Comparison of ENCODE assay signal across 7 mouse cellular contexts in the genomic region with DNA sequence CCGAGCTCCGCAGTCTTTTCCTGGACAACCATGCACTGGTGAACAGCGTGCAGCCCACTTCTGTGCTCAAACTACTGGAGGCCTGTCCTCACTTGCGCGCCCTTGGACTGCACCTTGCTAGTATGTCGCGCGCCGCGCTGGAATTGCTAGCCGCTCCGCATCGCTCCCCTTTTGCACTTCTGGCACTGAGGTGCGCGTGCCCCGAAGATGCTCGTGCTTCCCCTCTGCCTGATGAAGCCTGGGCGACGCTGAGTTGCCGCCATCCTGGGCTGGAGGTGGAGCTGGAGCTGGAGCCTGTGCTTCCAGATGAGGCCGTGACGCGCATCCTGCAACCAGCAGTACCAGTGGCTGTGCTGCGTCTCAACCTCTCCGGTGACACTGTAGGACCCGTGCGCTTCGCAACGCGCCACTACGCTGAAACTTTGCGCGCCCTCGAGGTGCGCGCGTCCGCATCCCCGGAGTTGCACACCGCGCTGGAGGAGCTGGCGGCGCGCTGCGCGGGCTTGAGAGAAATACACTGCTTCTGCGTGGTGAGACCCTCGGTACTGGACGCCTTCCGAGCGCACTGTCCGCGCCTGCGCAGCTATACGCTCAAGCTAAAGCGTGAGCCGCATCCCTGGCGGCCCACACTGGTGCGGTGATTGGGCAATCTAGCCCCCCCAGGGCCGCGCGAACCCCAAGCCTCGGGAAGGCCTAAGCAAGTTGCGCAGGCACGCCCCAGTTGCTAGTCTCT. TPM values are rescaled to one million over a fixed set of nuclear protein-coding genes. Genes with fewer than 3 reads are reported as not detected.
DNase-seq lines count a peak whose midpoint lies in the region; ATAC-seq and TF ChIP-seq lines count a peak whose summit lies in the region.

No protein-coding gene starts in this region.

- no peak for TF ChIP-seq CTCF in bone marrow, adult 2 months (IDR thresholded peaks at IDR 0.05; ENCODE audit: control insufficient read depth, insufficient read depth, low read length)

- WGBS in bone marrow, adult 2 months, result 40% methylated on average over 65 of the region's 65 CpGs
- WGBS in forebrain, embryonic 11.5 days, result under 1% methylated on average over 65 of the region's 65 CpGs
- 5% methylated on average over 65 of the region's 65 CpGs for WGBS in intestine, embryonic 16.5 days
- 2% methylated on average over 65 of the region's 65 CpGs for WGBS in limb, embryonic 15.5 days
- 3% methylated on average over 65 of the region's 65 CpGs for WGBS in neural tube, embryonic 15.5 days

- H3K4me1 ChIP-seq in ES-E14 (ENCODE audit: control insufficient read depth in 2 of 2, insufficient read depth in 2 of 2, low read length in 2 of 2, poor library complexity in 1 of 2), result peaks cover 0 to 15% of the 10 kb centered on the region in 2 experiments; a peak in 2 of 4 replicates
- no peaks in the 10 kb centered on the region for H3K4me1 ChIP-seq in bone marrow, adult 2 months (ENCODE audit: control insufficient read depth, insufficient read depth, low read length)
- H3K4me1 ChIP-seq in forebrain, embryonic 11.5 days (replicated peaks; ENCODE audit: control insufficient read depth, insufficient read depth, low read length), result peaks cover 22% of the 10 kb centered on the region
- peaks cover 39% of the 10 kb centered on the region for H3K4me1 ChIP-seq in intestine, embryonic 16.5 days (ENCODE audit: control insufficient read depth, insufficient read depth, low read length)
- peaks cover 47% of the 10 kb centered on the region for H3K4me1 ChIP-seq in limb, embryonic 15.5 days
- H3K4me1 ChIP-seq in neural tube, embryonic 15.5 days, result peaks cover 56% of the 10 kb centered on the region

- H3K4me2 ChIP-seq in forebrain, embryonic 11.5 days (ENCODE audit: low read depth, low read length, severe bottlenecking), result peak overlapping the region; percentile 71
- H3K4me2 ChIP-seq in intestine, embryonic 16.5 days (ENCODE audit: low read depth, low read length), result peak overlapping the region; percentile 81
- H3K4me2 ChIP-seq in limb, embryonic 15.5 days, result peak overlapping the region; percentile 83
- peak overlapping the region; percentile 80 for H3K4me2 ChIP-seq in neural tube, embryonic 15.5 days

- peak; percentile 6; the same call in 1 of the 2 replicates for TF ChIP-seq POLR2A in bone marrow, adult 2 months (IDR thresholded peaks at IDR 0.05; ENCODE audit: borderline replicate concordance, control insufficient read depth, low read depth, low read length)

- H3K27ac ChIP-seq in ES-E14 (ENCODE audit: insufficient read depth, low read depth, low read length, poor library complexity, severe bottlenecking), result no peak overlapping the region
- H3K27ac ChIP-seq in bone marrow, adult 2 months (ENCODE audit: control insufficient read depth, insufficient read depth, low read depth, low read length, poor library complexity), result no peak overlapping the region; the same call in 1 of the 2 replicates
- H3K27ac ChIP-seq in forebrain, embryonic 11.5 days (ENCODE audit: low read depth, low read length), result no peak overlapping the region
- no peak overlapping the region for H3K27ac ChIP-seq in intestine, embryonic 16.5 days (ENCODE audit: low read length)
- no peak overlapping the region for H3K27ac ChIP-seq in limb, embryonic 15.5 days
- peak overlapping the region; percentile 82 for H3K27ac ChIP-seq in neural tube, embryonic 15.5 days (replicated peaks)

- peaks cover 88% of the 10 kb centered on the region for H3K27me3 ChIP-seq in forebrain, embryonic 11.5 days (ENCODE audit: control insufficient read depth, insufficient read depth, low read length)
- H3K27me3 ChIP-seq in intestine, embryonic 16.5 days (replicated peaks; ENCODE audit: control insufficient read depth, insufficient read depth, low read length), result peaks cover 63% of the 10 kb centered on the region
- H3K27me3 ChIP-seq in limb, embryonic 15.5 days, result peaks cover 83% of the 10 kb centered on the region
- H3K27me3 ChIP-seq in neural tube, embryonic 15.5 days (replicated peaks), result peaks cover 95% of the 10 kb centered on the region

- no peaks in the 10 kb centered on the region for H3K36me3 ChIP-seq in ES-E14 (ENCODE audit: control insufficient read depth, insufficient read depth, low read length, poor library complexity, severe bottlenecking)
- H3K36me3 ChIP-seq in forebrain, embryonic 11.5 days (ENCODE audit: control insufficient read depth, insufficient read depth, low read length), result no peaks in the 10 kb centered on the region
- no peaks in the 10 kb centered on the region for H3K36me3 ChIP-seq in intestine, embryonic 16.5 days (ENCODE audit: control insufficient read depth, insufficient read depth, low read length)
- no peaks in the 10 kb centered on the region for H3K36me3 ChIP-seq in limb, embryonic 15.5 days
- H3K36me3 ChIP-seq in neural tube, embryonic 15.5 days, result no peaks in the 10 kb centered on the region

- peak overlapping the region; percentile 50 to 58 for H3K4me3 ChIP-seq in ES-E14 (ENCODE audit: insufficient read depth in 1 of 2, low read depth in 1 of 2, low read length in 2 of 2, poor library complexity in 1 of 2, severe bottlenecking in 1 of 2)
- no peak overlapping the region for H3K4me3 ChIP-seq in bone marrow, adult 2 months (replicated peaks; ENCODE audit: control insufficient read depth, low read depth, low read length)
- peak overlapping the region; percentile 41 for H3K4me3 ChIP-seq in forebrain, embryonic 11.5 days (ENCODE audit: low read depth, low read length)
- peak overlapping the region; percentile 55 for H3K4me3 ChIP-seq in intestine, embryonic 16.5 days (ENCODE audit: low read length)
- peak overlapping the region; percentile 43 for H3K4me3 ChIP-seq in limb, embryonic 15.5 days
- H3K4me3 ChIP-seq in neural tube, embryonic 15.5 days (replicated peaks), result peak overlapping the region; percentile 54

- no peak for DNase-seq in ES-E14 (ENCODE audit: low read depth, low spot score)
- peak; percentile 82 for DNase-seq in forebrain, embryonic 11.5 days (ENCODE audit: low spot score)
- DNase-seq in ovary, postnatal 10 days (ENCODE audit: low spot score), result no peak

- ATAC-seq in forebrain, embryonic 11.5 days (replicated peaks; ENCODE audit: low FRiP score), result peak; percentile 67
- peak; percentile 18 for ATAC-seq in intestine, embryonic 16.5 days
- ATAC-seq in limb, embryonic 15.5 days (ENCODE audit: insufficient number of reproducible peaks, low FRiP score, low TSS enrichment, low read depth), result no peak
- peak; percentile 89 for ATAC-seq in neural tube, embryonic 15.5 days (ENCODE audit: low FRiP score)

- in situ Hi-C loops in ES-E14 (cut with MboI; ENCODE audit: low sequenced_read_pairs in 2 of 2, unreplicated experiment in 2 of 2), result loop anchor here in 1 of 2 experiments (25.0 kb wide), 1 partner anchor 631 kb away; a partner anchor contains a TSS

- H3K9ac ChIP-seq in ES-E14 (ENCODE audit: insufficient read depth, low read depth, low read length, poor library complexity, severe bottlenecking), result peak overlapping the region; percentile 27; the same call in 1 of the 2 replicates
- no peak overlapping the region; the same call in 1 of the 2 replicates for H3K9ac ChIP-seq in forebrain, embryonic 11.5 days (ENCODE audit: low read length)
- H3K9ac ChIP-seq in intestine, embryonic 16.5 days (ENCODE audit: low read depth, low read length), result peak overlapping the region; percentile 64
- H3K9ac ChIP-seq in limb, embryonic 15.5 days, result no peak overlapping the region
- peak overlapping the region; percentile 54 for H3K9ac ChIP-seq in neural tube, embryonic 15.5 days (replicated peaks)

- H3K9me3 ChIP-seq in ES-E14 (ENCODE audit: control insufficient read depth, insufficient read depth, low read depth, low read length), result no peaks in the 10 kb centered on the region
- H3K9me3 ChIP-seq in forebrain, embryonic 11.5 days (ENCODE audit: control insufficient read depth, low read length), result no peaks in the 10 kb centered on the region; the same call in 1 of the 2 replicates
- H3K9me3 ChIP-seq in intestine, embryonic 16.5 days (ENCODE audit: control insufficient read depth, low read length), result no peaks in the 10 kb centered on the region
- H3K9me3 ChIP-seq in limb, embryonic 15.5 days, result no peaks in the 10 kb centered on the region
- no peaks in the 10 kb centered on the region for H3K9me3 ChIP-seq in neural tube, embryonic 15.5 days (replicated peaks)

RNA-seq across cellular contexts. Expression of a gene that starts 1.1 kb away (rescaled TPM):
- total RNA-seq in ES-E14 (2012; rRNA removed), result 0.21 and 0.45 TPM in 2 replicates
- polyA plus RNA-seq in bone marrow, adult 2 months (2011; ENCODE audit: insufficient read depth, insufficient read length, low replicate concordance, missing spikeins), result 0.95 TPM in 1 of 2 replicates, not detected in the other
- not detected in 2 replicates for polyA plus RNA-seq in forebrain, embryonic 11.5 days (2014; fragmentation: Nextera tagmentation; extraction: Ambion mirVana)
- 0.17 and 0.18 TPM in 2 replicates for polyA plus RNA-seq in intestine, embryonic 16.5 days (2015; fragmentation: Nextera tagmentation; extraction: Ambion mirVana)
- polyA plus RNA-seq in limb, embryonic 15.5 days (2015; fragmentation: Nextera tagmentation; extraction: Ambion mirVana), result 0.33 and 0.41 TPM in 2 replicates
- polyA plus RNA-seq in neural tube, embryonic 15.5 days (2015; fragmentation: Nextera tagmentation; extraction: Ambion mirVana), result 0.45 and 0.92 TPM in 2 replicates

RNA-seq across cellular contexts. Expression of a gene that starts 4.1 kb away (rescaled TPM):
- 1.2 and 2.3 TPM in 2 replicates for total RNA-seq in ES-E14 (2012; rRNA removed)
- 0.50 and 3.7 TPM in 2 replicates for polyA plus RNA-seq in bone marrow, adult 2 months (2011; ENCODE audit: insufficient read depth, insufficient read length, low replicate concordance, missing spikeins)
- 0.53 and 0.69 TPM in 2 replicates for polyA plus RNA-seq in forebrain, embryonic 11.5 days (2014; fragmentation: Nextera tagmentation; extraction: Ambion mirVana)
- polyA plus RNA-seq in intestine, embryonic 16.5 days (2015; fragmentation: Nextera tagmentation; extraction: Ambion mirVana), result 6.0 and 6.8 TPM in 2 replicates
- polyA plus RNA-seq in limb, embryonic 15.5 days (2015; fragmentation: Nextera tagmentation; extraction: Ambion mirVana), result 4.6 and 4.9 TPM in 2 replicates
- 1.9 and 3.0 TPM in 2 replicates for polyA plus RNA-seq in neural tube, embryonic 15.5 days (2015; fragmentation: Nextera tagmentation; extraction: Ambion mirVana)

RNA-seq across cellular contexts. Expression of a gene that starts 4.1 kb away (rescaled TPM):
- total RNA-seq in ES-E14 (2012; rRNA removed), result 6.2 and 7.6 TPM in 2 replicates
- 11.3 and 12.0 TPM in 2 replicates for polyA plus RNA-seq in bone marrow, adult 2 months (2011; ENCODE audit: insufficient read depth, insufficient read length, low replicate concordance, missing spikeins)
- polyA plus RNA-seq in forebrain, embryonic 11.5 days (2014; fragmentation: Nextera tagmentation; extraction: Ambion mirVana), result 12.0 and 12.5 TPM in 2 replicates
- 44.9 and 46.0 TPM in 2 replicates for polyA plus RNA-seq in intestine, embryonic 16.5 days (2015; fragmentation: Nextera tagmentation; extraction: Ambion mirVana)
- 30.8 and 38.0 TPM in 2 replicates for polyA plus RNA-seq in limb, embryonic 15.5 days (2015; fragmentation: Nextera tagmentation; extraction: Ambion mirVana)
- 20.7 and 24.3 TPM in 2 replicates for polyA plus RNA-seq in neural tube, embryonic 15.5 days (2015; fragmentation: Nextera tagmentation; extraction: Ambion mirVana)

RNA-seq across cellular contexts. Expression of a gene that starts 7.4 kb away (rescaled TPM):
- 0.85 and 1.0 TPM in 2 replicates for total RNA-seq in ES-E14 (2012; rRNA removed)
- polyA plus RNA-seq in bone marrow, adult 2 months (2011; ENCODE audit: insufficient read depth, insufficient read length, low replicate concordance, missing spikeins), result 0.70 TPM in 1 of 2 replicates, not detected in the other
- polyA plus RNA-seq in forebrain, embryonic 11.5 days (2014; fragmentation: Nextera tagmentation; extraction: Ambion mirVana), result 1.6 and 2.1 TPM in 2 replicates
- 1.3 and 1.4 TPM in 2 replicates for polyA plus RNA-seq in intestine, embryonic 16.5 days (2015; fragmentation: Nextera tagmentation; extraction: Ambion mirVana)
- 3.1 and 5.3 TPM in 2 replicates for polyA plus RNA-seq in limb, embryonic 15.5 days (2015; fragmentation: Nextera tagmentation; extraction: Ambion mirVana)
- 5.7 and 6.2 TPM in 2 replicates for polyA plus RNA-seq in neural tube, embryonic 15.5 days (2015; fragmentation: Nextera tagmentation; extraction: Ambion mirVana)

RNA-seq across cellular contexts. Expression of a gene that starts 13.6 kb away (rescaled TPM):
- total RNA-seq in ES-E14 (2012; rRNA removed), result 2.5 and 2.8 TPM in 2 replicates
- polyA plus RNA-seq in bone marrow, adult 2 months (2011; ENCODE audit: insufficient read depth, insufficient read length, low replicate concordance, missing spikeins), result 0.82 TPM in 1 of 2 replicates, not detected in the other
- 2.9 and 4.3 TPM in 2 replicates for polyA plus RNA-seq in forebrain, embryonic 11.5 days (2014; fragmentation: Nextera tagmentation; extraction: Ambion mirVana)
- polyA plus RNA-seq in intestine, embryonic 16.5 days (2015; fragmentation: Nextera tagmentation; extraction: Ambion mirVana), result 16.2 and 17.5 TPM in 2 replicates
- polyA plus RNA-seq in limb, embryonic 15.5 days (2015; fragmentation: Nextera tagmentation; extraction: Ambion mirVana), result 50.7 and 50.8 TPM in 2 replicates
- 12.3 and 12.4 TPM in 2 replicates for polyA plus RNA-seq in neural tube, embryonic 15.5 days (2015; fragmentation: Nextera tagmentation; extraction: Ambion mirVana)

Comparison
In these comparisons a context has a peak if more than half of its experiments do, and no peak if none do; other contexts are left out.
1. H3K9ac ChIP-seq: peak in ES-E14 (single experiment), intestine, embryonic 16.5 days (single experiment) and neural tube, embryonic 15.5 days (single experiment); none in forebrain, embryonic 11.5 days (single experiment) and limb, embryonic 15.5 days (single experiment).
2. Peak in every context shown above with its lines, with median percentiles within 50 percentile points of each other: H3K4me2 ChIP-seq.